Mouse (Mus musculus): ENCODE measurements around the gene Gnb1.

DNA sequence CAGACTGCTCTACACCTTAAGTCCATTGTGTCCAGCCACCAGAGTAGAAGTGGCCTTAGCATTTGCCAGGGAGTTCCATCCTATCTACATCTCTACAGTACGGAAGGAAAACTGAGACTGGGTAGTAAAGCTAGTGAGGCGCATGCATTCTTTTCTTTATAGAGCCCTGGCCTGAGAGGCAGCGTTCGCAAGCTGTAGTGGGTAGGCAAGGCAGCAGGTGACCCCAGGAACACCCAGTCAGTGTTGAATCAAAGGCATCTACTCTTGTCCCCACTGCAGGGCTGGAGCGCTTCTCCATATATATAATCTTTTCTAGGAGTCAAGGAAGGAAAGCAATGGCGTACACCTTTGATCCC is 9.1 kb upstream of the Gnb1 start:
- no peak for TF ChIP-seq CEBPB (IDR thresholded peaks at IDR 0.05; ENCODE audit: low read depth)
- no peak for TF ChIP-seq CTCF (IDR thresholded peaks at IDR 0.05; ENCODE audit: control insufficient read depth, insufficient read depth, insufficient read length)
